Mouse (Mus musculus) lung, postnatal 14 days (tissue): ENCODE measurements around the gene Camk1d.
"Not testable (repeated sequence)": the region's sequence is repeated elsewhere in the genome, so short reads cannot be mapped to it uniquely, and the experiment has no call there.

Source experiments
- DNase-seq: peaks from one replicate; pipeline ENCODE4 v3.0.0; 2021

Camk1d gene

DNA sequence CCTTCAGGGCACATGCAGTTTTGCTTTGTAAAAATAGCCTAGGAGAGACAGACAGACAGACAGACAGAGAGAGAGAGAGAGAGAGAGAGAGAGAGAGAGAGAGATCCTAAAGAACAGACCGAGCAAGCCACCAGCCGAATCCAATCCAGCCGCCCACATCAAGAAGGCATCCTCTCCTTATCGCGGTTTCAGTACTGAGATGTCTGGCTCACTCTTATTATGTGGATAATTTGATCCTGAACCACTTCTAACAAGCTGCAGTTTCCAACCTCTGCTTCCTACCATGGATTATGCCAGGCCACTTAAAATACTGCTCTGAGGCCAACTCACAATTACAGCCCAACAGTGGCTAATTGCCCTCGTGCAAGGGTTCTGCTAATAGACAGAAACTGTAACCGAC lies 325.9 kb downstream of the Camk1d start:
- DNase-seq, result no peak

DNA sequence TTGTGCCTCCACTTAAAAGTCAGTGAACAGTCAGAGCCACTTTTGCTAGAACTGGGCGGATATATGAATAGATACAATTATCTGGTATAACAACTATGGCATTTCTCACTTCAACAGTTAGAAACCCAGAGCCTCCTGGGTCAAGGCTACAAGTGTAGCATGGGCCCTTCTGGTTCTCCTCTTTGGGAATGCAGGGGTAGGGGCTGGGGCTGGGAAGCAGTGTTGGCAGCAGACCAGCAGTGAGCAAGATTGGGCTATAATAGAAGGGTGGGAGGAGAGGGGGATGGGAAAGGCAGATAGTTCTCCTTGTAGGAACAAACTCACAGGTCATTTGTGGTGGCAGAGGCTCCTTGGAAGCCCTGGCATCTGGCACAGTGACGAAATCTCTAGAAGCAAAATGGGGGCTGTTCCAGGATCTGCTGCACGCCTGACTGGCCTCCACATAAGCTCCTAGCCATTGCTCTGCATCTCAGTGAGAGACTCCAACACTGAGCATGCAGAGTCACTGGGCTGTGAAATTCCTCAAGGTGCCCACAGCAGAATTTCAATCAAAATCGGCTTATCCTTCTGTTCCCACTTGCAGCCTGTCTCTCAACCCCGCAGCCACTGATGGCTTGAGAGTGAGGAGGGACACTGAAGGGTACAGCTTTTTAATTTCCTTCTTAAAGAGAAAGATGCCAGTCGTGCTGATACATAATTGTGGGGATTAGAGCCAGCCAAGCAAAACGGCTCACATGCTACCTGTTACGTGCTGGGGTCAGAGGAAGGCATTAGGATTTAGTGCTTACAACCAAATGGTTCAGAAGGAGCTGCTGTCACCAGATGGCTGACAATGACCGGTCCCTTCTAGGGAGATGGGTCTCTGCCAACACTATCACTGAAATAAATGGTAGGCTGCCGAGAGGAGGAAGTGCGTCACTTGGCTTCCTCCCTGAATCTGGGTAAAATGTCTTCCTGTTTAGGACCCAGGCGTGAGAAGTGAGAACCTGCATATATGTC lies 332.3 kb downstream of the Camk1d start:
- DNase-seq, result no peak

DNA sequence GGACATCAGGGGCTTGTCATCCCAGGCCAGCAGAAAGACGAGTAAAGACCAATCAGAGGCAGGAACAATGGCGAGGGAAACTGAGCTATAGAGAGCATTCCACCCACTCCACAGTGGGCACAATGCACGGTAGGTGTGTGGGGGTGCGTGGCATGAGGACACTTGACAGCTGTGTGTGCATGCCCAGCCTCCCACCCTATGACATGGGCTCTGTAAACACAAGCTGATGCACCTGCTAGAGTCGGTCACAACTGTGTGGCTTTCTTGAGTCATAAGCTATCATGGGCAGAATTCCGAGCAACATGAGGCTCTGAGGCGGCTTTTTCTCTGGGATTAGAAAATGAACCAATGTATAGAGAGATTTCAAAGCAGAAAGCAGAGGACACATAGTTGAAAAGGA lies 333.3 kb downstream of the Camk1d start:
- no peak for DNase-seq

DNA sequence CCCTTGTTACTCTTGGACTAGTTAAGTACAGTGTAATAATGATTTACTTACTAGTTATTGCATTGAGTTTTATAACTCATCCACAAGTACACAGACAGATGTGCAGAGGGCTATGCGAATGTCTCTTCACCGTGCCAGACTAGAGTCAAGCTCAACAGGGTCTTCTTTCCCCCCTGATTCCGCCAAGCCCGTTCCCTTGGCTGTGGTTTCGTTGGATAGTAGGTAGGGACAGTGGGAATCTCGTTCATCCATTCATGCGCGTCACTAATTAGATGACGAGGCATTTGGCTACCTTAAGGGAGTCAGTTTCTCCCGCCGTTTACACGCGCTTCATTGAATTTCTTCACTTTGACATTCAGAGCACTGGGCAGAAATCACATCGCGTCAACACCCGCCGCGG lies 335.4 kb downstream of the Camk1d start:
- not testable (repeated sequence) for DNase-seq

DNA sequence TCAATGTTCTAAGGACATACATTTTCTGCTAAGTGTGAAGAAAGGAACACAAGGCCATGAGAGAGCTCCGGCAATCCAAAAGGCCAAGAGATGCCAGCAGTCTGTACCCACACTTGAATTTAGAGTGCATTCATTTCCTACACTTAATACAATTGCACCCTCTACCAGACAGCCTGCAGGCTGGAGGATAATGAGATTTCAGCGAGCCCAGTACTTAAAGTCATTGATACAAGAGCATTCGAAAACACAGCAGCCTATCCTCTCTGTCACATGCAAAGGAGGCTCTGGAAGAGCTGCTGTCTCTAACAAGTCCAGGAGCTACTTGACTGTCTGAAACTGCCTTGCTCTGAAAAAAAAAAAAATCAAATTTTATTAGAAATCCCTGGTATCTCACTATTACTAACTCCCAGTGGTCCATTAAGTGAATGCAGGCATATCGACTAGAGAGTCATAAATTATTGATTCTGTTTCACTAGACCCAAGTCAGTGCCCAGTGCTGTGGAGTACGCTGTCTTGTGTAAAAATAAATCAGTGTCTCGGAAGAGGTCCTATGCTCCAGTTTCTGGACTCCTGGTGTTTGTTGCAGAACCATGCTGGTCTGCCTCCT lies 336.1 kb downstream of the Camk1d start:
- no peak for DNase-seq

DNA sequence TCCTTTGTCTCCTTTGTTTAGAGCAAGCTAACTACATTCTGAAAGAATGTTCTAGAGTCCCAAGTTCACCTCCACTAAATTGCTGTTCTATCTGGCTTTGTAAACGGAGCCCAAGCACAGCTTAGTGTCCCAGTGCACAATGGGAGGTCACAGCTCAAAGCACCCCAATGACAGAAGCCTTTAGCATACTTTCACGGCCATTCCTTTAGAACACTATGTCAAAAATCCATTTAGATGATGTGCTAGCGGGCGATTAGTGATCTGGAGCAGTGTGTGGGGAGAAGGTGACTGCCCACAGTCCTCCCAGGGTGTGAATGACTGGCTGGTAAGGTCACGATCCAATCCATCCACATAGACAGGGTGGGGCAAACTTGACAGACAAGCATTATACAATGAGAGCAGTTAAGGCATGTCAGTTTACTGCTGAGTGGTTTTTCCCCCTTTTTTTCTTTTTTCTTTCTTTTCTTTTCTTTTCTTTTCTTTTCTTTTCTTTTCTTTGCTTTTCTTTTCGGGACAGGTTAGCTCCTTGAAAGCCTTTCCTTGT lies 341.4 kb downstream of the Camk1d start:
- no peak for DNase-seq

DNA sequence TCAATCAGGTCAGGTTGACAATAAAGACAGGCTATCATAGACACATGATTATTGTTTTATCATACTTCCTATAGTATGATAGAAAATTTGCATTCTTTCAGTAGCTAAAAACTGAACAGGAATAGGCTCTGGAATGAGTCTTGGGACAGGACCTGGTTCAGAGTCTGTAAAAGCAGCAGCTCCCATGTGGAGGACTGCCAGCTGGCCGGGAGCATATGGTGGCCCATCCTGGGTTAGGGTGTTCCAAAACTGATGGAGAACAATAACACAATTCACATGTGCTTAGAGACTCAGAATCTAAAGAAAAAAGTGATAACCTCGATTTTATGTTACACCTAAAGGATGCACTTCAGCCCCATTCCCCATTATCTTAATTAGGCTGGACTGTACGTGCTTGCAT lies 343.0 kb downstream of the Camk1d start:
- DNase-seq, result no peak

DNA sequence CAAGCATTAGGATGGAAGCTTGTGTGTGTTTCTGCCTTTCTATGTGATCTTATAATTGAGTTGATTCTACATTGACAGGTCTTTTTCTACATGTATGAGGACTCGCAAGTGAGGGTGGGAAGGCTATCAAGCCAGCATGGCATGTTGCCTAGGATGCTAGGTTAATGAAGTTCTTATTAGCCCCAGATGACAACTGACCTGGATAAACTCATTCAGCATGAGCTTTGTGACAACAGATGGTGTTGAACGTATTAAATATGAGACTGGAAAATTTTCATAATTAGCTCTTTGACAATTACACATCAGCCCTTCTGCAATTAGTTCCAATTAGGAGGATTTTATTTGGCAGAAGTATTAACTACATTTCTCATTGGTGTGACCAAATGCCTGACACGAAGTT lies 343.7 kb downstream of the Camk1d start:
- no peak for DNase-seq

DNA sequence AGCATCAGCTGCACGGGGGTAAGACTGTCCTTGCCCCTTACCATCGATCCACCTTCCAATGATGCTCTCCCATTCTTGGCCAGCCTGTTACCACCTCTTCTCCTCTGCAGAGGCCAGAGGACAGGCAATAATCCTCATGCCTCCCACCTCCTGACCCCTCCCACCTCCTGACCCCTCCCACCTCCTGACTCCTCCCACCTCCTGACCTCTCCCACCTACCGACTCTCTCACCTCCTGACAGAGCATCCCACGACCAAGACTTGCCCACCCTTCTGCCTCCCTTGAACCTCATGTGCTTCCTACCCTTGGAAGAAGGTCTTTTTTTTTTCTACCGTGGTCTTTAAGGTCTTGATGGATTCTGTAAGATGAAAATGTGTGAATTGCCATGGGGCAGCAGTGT lies 350.5 kb downstream of the Camk1d start:
- no peak for DNase-seq

DNA sequence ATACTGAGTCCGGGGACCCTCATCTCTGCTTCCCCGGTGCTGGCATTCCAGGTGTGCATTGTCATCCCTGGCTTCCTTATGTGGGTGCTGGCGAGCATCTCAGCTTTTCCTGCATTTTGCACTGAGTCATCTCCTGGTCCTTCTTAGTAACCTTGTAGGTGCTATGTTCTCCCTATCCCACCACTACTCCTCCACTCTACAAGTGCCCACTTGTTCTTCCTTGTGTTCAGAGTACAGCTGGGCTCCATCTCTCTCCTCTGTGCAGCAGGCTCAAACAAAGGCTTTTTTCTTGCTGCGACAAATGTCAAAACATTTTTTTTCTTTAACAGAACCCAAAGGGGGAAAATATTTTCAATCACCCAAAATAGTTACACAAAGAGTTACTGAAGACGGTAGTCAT lies 356.3 kb downstream of the Camk1d start:
- DNase-seq, result no peak

DNA sequence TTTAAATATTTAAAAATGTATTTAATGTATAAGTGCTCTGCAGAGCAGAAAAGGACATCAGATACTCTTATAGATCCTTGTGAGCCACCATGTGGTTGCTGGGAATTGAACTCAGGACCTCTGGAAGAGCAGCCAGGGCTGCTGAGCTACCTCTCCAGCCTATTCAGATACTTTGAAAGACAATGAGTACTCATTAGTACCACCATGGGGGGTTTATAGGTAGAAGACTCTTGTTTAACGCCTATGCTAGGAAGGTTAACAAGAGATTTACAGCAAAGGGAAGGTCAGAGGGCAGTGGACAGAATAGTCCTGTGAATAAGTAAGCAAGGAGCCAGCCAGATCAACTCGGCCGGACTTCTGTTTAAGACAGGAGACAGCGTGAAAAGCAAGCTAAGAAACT lies 357.3 kb downstream of the Camk1d start:
- DNase-seq, result no peak

DNA sequence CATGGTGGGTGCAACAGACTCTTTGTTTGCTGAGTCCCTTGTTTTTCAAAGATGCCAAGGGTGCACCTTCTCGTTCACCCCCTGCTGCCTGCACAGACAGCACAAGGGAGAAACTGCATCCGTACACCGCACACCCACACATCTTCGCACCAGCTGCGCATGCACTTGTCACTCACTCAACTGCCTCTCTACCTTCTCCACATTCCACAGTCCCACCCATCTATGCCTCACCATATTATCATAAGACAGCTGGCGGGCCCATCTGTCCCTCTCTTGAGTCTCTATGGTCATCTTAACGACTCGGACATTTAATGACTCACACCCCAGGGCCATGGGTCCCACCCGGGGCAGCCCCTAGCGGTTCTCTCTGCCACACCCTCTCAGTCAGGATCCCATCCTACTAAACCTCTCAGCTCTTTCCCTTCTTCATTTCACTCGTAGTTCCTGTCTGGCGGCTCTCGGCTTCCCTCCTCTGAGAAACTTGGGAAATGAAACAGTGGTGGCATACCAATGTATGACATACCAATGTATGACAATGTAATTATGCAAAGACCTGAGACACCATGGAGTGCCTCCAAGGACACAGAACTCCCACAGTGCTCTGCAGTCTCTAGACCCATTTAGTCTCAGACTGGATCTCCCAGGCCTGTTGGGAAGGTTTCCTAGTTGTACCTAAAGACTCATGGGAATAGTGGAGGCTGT lies 361.3 kb downstream of the Camk1d start:
- no peak for DNase-seq

DNA sequence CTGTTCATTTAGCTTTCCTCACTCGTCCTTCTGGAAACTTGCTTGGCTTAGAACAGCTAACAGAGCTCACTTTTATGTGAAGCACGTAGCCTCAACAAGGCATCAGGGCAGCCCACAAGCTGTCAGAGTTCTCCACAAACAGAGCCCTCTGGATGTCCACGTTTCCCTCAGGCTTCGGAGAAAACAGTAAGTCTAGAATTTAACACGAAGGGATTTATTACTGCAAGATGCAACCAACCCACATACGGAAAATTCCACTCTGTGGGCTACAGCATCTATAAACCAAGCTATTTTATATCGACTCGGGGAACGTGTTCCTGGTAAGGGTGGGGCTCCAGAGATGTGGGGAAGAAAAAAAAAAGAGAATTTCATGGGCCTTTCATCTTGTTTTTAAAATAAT lies 369.0 kb downstream of the Camk1d start:
- DNase-seq, result no peak

DNA sequence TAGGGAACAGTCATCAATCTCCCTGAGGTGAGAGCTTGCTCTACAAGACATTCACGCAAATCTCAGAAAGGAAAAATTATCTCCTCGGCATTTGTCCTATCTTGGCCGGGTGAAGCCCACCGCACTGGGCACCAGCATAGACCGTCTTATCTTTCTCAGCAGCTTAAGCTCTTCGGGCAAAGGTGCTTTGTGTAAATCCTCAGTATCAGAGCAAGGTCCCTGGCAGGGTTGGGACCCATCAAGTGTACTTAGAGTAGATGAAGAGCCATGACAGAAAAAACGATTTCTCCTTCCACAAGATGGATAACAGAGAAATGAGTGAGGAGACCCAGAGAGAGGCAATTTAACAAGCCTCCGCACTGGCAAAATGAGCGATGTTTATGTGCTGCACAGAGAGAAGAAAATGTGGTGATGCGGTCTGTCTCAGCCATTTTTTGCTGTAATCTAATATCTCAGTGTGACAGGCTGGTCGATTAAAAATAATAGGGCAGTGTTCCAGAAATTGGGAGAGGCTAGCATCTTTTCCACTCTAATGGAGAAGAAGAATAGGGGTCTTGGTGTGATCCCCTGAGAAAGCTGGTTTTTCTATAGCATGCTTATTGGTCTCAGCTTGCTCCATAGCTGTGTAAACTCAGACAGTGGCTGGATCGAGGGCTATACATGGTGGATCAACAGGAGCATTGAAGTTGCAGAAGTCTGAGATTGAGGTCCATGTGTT lies 386.6 kb downstream of the Camk1d start:
- no peak for DNase-seq

DNA sequence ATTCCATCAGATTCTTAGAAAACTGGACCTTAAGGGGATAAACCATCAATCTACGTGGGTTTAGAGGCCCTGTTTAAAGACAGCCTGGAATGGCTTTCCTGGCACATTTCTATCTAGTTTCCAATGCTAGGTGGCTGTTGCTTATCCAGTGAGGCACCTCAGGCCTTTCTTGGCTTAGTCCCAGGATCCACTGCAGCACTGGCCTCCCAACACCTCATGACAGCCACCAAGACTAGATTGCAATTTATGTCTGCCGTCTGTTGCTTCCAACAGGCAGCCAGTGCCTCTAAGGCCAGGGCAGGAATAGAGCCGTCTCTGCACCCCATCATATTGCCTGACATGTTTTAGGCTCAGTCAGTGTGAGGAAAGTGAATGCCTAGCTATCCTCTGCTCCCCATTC lies 389.5 kb downstream of the Camk1d start:
- DNase-seq, result no peak

DNA sequence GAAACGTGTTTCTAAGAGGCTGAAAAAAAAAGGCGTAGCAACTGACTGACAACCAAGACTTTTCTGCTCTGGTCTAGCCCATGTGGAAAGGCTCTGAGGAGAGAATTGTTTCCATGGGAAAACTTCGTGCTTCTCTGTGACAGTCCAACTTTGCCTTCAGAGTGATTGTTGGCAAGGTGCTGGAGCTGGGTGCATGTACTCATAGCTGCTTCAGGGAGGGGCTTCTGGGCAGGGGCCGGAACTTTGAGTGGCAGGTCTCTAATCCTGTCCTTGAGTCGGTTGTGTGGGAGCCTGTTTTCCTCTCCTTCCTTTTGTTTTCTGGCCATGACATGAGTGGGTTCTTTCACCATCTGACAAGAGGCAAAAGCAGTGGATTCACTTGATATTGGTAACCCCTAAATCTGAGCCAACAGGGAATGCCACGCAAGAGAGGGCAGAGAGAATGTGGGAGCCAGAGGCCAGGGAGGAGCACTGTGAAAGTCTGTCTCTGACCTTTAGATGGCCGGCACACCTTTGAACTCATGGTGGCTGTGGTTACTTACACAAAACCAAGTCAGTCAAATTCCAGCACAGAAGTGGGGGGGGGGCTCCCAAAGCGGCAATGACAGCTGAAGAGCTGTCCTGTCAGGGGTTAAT lies 392.5 kb downstream of the Camk1d start:
- no peak for DNase-seq

DNA sequence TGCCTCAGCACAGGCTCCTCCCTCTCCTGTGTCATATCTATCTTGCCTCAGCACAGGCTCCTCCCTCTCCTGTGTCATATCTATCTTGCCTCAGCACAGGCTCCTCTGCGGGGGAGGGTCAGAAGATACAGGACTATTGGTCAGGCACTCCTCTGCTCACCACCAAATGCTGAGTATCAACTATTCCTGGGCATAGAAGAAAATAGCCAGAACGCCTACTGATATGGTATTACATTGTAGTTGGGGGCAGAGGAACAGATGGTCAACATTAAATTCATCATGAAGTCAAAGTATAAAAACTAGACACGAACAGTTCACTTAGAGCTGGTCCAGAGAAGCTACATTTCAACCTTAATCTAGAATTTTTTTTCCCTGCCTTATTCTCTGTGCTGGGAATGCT lies 395.2 kb downstream of the Camk1d start:
- DNase-seq, result no peak

DNA sequence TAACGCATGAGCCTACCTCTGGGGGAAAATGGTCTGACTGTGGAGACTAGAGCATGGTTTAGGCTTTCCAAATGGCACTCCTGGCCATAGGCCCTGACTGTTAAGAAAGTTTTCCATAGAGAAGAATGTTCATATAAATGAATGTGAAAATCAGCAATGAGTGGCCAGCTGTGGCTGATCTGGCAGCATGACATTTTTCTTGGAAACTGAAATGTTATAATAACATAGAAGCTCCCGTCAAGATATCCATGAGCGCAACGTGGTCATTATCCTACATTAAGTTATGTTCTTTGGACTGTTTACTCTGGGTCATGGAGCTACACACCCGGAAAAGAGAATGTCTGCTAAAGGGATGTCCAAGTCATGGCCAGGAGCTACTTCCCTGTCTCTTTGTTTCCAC lies 397.6 kb downstream of the Camk1d start:
- no peak for DNase-seq

DNA sequence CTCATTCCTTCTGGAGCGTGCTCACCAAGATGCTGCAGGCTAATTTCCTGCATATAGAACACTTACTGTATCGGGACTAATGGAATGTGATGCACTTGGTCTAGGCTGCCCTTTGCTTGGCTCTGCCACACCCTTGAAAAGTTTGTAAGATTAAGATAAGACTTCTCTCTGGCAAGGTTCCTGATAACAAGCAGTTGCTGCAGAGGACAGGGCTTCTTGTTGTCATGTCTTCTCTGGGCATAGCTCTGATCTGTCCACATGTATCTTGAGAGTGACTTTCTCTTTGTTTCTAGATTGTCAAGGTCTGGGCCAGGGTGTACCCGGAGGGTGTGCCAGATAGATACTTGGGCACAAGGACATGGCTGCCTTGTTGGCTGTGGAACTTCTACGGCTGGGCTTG lies 398.1 kb downstream of the Camk1d start:
- DNase-seq, result no peak

DNA sequence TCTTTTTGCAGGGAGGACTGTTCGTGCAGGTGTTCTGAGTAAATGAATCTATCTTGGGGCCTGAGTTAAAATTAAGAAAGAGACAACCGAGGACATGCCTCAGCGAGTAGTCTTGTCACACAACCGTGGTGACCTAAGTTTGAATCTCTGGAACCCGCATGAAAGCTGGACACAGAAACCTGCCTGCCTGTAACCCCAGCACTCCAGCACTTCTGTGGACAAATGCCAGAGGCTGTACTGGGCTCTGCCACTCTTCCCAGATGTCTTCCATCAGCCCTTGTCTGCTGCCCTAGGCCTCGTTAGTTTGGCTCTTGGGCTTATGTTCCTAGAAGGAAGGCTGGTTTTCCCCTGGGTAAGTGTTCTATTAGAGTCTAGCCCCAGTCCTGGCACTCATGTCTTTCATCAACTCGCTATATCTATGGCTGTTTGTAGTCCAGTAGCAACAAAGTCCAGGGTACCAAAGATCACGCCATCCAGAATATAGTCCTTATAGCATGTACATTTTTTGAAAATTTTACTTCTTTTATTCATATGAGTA lies 399.0 kb downstream of the Camk1d start:
- DNase-seq, result no peak

DNA sequence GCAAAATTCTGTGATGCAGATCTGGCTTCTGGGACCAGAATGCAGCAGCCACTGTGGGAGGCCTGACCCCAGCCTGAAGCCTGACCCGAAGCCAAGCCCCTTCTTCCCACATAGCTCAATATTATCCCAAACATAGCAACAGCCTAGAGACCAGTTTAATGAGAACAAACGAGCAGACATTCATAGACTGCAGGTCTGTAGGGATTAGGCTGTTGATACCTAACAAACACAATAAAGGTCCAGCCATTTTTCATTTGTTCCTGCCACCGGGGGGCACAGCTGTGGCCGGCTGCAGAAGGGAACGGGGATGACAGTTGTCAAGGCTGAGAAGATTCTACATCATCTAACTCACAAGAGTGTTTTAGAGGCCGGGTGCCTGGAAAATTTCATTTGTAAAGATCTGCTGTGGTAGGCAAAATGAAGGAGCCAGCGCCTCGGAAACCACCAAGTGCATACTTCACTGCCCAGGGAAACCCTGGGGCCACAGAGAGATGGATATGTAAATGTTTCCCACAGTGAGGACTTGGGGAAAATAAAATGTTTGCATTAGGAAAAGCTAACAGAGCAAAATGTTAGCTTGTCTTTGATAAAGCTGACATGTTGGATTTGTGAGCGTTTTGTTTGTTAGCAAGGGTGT lies 399.7 kb downstream of the Camk1d start:
- no peak for DNase-seq

DNA sequence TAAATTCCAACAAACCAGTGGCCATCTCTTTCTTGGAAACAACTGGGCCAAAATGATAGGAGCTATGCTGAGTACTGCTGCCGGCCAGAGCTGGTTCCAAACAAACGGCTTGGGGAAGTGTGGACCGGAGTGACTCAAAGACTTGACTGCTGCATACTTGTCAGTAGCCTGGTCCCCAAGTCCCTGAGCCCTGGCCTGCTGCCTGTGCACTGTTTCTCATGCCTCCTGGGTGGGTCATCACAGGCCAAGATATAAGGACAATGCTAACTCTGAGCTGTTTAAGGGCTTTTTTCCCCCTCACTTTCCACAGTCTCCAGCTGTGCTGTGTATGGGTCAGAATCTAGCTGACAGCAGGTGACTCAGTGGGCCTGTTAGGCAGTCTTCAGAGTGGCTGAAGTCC lies 409.2 kb downstream of the Camk1d start:
- no peak for DNase-seq
